Mouse (Mus musculus) embryo, embryonic 10 days (tissue): ENCODE measurements around the gene Hydin.
"Not testable (repeated sequence)": the region's sequence is repeated elsewhere in the genome, so short reads cannot be mapped to it uniquely, and the experiment has no call there.

Source experiments
- DNase-seq: peaks from one replicate; pipeline ENCODE4 v3.0.0-alpha.2; 2015; ENCODE audit warnings: low spot score

The Hydin gene

DNA sequence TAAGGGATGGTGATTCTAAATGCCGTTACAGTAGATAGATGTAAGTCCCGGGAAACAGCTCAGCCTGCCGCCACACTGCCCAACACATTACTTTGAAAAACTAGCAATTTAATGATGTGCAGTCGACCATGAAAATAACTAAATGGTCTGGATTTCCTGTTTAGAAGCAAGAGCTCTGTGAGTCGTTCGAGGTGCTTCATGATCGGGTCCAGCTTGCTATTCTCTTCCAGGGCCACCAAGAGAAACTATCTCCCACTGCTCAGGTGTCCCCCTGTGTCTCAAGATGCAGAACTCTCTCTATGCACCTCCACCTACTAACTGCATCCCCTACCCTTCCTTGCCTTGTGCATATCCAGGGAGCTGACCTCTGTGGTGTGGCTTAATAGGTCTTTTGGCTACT, 66.6 kb downstream of the Hydin start:
- no peak for DNase-seq

DNA sequence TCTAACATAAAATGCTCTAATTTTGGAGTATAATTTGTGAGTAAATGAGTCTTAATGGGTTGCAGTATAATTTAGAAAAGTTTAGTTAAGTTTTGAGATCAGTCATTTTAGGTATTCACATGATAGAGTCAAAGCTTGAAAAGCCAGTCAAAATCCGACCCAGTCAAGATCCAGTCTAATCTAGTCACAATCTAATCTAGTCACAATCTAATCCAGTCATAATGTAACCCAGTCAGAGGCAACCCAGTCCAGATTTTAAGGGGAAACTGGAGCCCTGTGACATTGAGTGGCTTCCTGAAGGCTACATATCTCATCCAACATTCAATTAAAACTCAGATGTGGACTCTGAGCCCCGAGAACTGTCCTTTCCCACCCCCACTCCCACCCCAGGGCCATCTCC, 72.7 kb downstream of the Hydin start:
- no peak for DNase-seq

- DNase-seq: no peak
Measured at GRCm38 (mm10) chr8:110340090-110340703, 73.4 kb downstream of the Hydin start.

DNA sequence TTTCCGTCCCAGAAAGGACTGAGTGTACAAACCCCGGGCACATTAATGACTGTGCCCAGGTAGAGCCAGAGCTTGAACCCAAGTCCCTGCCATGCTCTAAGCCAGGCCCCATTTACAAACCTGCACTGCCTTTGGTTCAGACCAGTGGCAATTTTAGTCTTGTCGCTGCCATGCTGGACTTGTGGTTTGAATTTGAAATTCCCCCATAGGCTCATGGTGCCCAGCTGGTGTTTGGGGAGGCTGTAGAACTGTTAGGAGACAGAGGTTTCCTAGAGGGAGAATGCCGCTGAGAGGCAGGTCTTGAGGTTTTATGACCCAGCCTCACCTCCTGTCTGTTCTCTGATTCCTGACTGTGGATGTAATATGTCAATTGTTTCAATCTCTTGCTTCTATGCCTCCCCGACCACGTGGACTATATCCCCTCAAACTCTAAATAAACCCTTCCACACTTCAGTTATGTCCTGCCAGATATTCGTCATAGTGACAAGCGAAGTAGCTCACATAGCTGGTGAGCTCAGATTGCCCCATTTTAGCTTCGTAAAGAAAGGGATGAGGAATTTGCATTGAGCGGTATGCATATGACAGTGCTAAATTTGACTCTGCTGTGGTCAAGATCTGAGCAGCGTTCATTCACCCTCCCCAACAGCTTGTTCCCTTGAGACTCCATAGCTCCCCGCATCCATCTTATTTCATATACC, 79.1 kb downstream of the Hydin start:
- DNase-seq: no peak

DNA sequence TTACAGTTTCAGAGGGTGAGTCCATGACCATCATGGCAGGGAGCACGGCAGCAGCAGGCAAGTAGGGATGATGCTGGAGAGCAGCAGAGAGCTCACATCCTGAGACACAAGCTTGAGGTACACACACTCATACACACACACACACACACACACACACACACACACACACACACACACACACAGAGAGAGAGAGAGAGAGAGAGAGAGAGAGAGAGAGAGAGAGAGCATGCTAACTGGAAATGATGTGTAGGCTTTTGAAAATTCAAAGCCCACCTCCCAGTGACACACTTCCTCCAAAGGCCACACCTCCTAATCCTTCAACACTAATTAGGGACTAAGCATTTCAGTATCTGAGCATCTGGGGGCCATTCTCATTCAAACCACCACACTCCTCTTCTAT, 80.1 kb downstream of the Hydin start:
- DNase-seq: no peak

DNA sequence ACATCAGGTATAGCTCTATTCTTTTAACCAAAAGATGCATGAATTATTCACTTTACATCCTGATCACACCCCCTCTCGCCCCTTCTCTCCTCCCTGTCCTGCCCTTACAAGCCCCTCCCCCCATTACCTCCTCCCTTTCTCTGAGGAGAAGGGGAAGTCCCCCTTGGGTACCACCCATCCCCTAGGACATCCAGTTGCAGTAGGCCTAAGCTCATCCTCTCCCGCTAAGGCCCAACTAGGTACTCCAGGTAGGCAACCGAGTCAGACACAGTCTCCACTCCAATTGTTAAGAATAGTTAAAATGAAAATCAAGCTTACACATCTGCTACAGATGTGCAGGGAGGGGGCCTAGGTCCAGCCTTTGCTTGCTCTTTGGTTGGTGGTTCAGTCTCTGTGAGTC, 83.9 kb downstream of the Hydin start:
- no peak for DNase-seq

DNA sequence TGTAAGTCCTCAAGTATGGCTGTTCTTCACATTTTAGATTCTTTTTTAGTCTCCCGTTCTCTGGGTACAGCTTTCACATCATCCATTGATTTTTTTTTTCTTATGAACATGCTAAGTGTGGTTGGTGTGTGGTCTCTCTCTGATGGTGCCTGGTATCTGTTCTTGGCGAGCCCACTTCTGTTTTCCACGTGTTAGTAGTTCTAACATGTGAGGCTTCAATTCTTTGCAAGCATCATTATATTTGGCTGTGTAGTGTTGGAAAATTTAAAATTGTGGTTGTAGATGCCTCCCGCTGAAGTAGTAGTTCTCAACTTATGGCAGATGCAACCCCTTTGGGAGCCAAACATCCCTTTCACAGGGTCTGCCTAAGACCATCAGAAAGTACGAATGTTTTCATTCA, 85.1 kb downstream of the Hydin start:
- DNase-seq: no peak

- no peak for DNase-seq
Measured at GRCm38 (mm10) chr8:110362975-110363374, 96.2 kb downstream of the Hydin start.

GRCm38 (mm10) chr8:110372836-110373235, 106.1 kb downstream of the Hydin start:
- DNase-seq: no peak

GRCm38 (mm10) chr8:110373695-110374094, 106.9 kb downstream of the Hydin start:
- DNase-seq: no peak

GRCm38 (mm10) chr8:110382751-110383150, 116.0 kb downstream of the Hydin start:
- no peak for DNase-seq

DNA sequence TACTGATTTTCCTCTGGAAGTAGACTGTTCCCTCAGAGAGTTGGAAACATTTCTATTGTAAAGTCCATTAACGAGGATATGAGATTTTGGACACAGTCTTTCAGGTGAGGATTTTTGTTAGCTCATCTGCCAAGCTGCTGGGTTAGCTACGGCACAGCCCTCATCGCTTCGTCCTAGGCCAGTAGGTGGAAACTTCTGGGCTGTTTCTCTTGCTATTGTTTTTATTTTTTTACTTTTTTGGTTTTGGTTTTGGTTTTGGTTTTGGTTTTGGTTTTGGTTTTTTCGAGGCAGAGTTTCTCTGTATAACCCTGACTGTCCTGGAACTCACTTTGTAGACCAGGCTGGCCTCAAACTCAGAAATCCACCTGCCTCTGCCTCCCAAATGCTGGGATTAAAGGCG, 117.9 kb downstream of the Hydin start:
- not testable (repeated sequence) for DNase-seq

- no peak for DNase-seq
Measured at GRCm38 (mm10) chr8:110395656-110396055, 128.9 kb downstream of the Hydin start.

- DNase-seq: no peak
Measured at GRCm38 (mm10) chr8:110400536-110400935, 133.8 kb downstream of the Hydin start.

GRCm38 (mm10) chr8:110402311-110402710, 135.5 kb downstream of the Hydin start:
- DNase-seq: no peak

DNA sequence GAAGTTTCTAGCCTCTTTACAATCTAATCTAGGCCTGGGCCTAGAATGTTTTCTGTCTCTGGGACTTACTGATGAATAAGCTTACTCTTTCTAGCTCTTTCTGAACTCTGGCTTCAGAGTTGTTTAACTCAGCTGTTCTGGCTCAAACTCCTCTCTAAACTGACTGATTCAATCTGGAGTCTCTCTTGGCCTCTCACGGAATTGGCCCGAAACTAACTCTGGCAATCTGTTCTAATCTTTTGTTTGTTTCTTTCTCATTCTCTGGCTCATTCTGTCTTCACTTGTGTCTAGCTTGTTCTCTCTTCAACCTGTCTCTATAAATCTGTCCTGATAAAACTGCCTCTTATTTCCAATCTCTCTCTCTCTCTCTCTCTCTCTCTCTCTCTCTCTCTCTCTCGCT, 137.7 kb downstream of the Hydin start:
- no peak for DNase-seq

DNA sequence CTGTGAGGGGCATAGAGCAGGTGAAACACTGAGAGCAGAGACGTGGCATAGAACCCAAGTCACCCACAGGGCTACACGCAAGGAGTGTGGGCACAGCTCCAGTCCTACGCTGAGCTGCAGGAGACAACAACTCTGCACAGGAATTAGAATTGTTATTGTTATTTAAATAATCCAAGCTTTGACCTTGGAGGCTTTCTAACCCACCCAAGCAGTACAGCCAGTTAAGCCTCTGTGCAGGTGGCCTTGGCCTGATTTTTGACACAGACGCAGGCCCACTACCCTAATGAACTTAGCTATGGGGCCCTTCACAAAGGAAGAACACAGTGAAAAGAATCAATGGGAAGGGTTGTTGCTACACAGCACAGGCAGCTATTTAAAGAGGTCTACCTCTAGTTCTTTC, 148.3 kb downstream of the Hydin start:
- DNase-seq: no peak

GRCm38 (mm10) chr8:110416931-110417330, 150.2 kb downstream of the Hydin start:
- no peak for DNase-seq

GRCm38 (mm10) chr8:110417801-110418200, 151.0 kb downstream of the Hydin start:
- no peak for DNase-seq

DNA sequence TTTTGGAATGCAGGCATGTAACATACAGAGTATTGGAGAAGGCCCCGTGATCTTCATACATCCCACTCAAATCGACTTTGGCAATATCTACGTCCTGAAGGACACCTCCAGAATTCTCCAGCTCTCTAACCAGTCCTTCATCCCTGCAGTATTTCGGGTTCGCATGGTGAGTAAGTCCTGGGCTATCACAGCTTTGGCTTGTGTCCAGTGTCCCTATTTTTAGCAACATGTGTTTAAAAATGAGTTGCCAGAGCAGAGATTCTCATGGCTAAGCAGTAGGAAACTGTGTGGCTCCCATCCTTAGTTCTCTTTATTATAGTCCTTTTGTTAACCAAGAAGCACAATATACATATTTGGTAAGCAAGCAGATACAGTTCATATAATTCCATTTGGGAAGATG, 152.9 kb downstream of the Hydin start:
- DNase-seq: no peak

- DNase-seq: no peak
Measured at GRCm38 (mm10) chr8:110420221-110420620, 153.4 kb downstream of the Hydin start.

- DNase-seq: no peak
Measured at GRCm38 (mm10) chr8:110424146-110424545, 157.4 kb downstream of the Hydin start.

GRCm38 (mm10) chr8:110431340-110431739, 164.6 kb downstream of the Hydin start:
- DNase-seq: no peak

DNA sequence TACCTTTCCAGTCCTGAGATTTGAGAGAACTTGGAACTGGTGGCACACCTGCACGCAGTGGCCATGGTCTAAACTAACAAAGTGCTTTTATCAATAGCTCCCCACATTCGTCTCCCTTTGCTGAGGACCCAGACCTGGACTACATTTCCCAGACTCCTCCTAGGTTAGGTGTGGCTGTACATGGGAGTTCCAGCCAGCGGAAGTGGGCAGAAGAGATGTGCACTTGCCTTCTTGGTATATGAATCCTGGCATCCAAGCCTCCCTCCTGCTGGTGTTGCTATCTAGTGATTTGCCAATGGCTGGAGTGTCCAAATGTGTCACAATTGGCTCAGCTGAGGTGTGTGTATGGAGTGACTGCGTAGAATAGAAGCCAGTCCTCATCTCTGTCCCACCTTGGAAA, 173.8 kb downstream of the Hydin start:
- no peak for DNase-seq
